Mouse (Mus musculus) embryonic facial prominence, embryonic 11.5 days (tissue): ENCODE results near the gene Pigp. TPM values are rescaled to one million over a fixed set of nuclear protein-coding genes. Genes with fewer than 3 reads are reported as not detected.

Experiments
- ATAC-seq: fragments of 200-750 bp; cut with Nextera tagmentation; replicated peaks from 2 replicates; pipeline ENCODE4 v1.8.0; 2017; ENCODE audit warnings: low read depth; ENCODE audit not compliant: insufficient number of reproducible peaks, low FRiP score, low TSS enrichment
- DNase-seq: peaks from one replicate; pipeline ENCODE4 v3.0.0-alpha.2; 2015; ENCODE audit warnings: low spot score
- H3K27ac ChIP-seq: fragments of 300-500 bp; sonication (generic); replicated peaks from 2 replicates; pipeline ENCODE4 v1.5.1; 2014; ENCODE audit warnings: mild to moderate bottlenecking, low read depth, low read length, control low read depth
- H3K27me3 ChIP-seq: fragments of 300-500 bp; sonication (generic); 2 replicates; pipeline ENCODE4 v1.6.1; 2014; ENCODE audit warnings: mild to moderate bottlenecking, low read length, moderate library complexity, mixed read lengths; ENCODE audit not compliant: control insufficient read depth, insufficient read depth
- H3K36me3 ChIP-seq: fragments of 300-500 bp; sonication (generic); replicated peaks from 2 replicates; pipeline ENCODE4 v1.6.1; 2014; ENCODE audit warnings: low read depth, mild to moderate bottlenecking, low read length, moderate library complexity, mixed read lengths; ENCODE audit not compliant: control insufficient read depth, insufficient read depth
- H3K4me1 ChIP-seq: fragments of 300-500 bp; sonication (generic); 2 replicates; pipeline ENCODE4 v1.6.1; 2014; ENCODE audit warnings: low read length, mixed read lengths; ENCODE audit not compliant: control insufficient read depth, insufficient read depth
- H3K4me2 ChIP-seq: fragments of 300-500 bp; sonication (generic); 2 replicates; pipeline ENCODE4 v1.6.1; 2014; ENCODE audit warnings: low read depth, mild to moderate bottlenecking, control low read depth, low read length, moderate library complexity
- H3K4me3 ChIP-seq: fragments of 300-500 bp; sonication (generic); 2 replicates; pipeline ENCODE4 v1.5.1; 2014; ENCODE audit warnings: low read depth, low read length, control low read depth
- H3K9ac ChIP-seq: fragments of 300-500 bp; sonication (generic); replicated peaks from 2 replicates; pipeline ENCODE4 v1.6.1; 2014; ENCODE audit warnings: mild to moderate bottlenecking, control low read depth, low read length
- H3K9me3 ChIP-seq: fragments of 300-500 bp; sonication (generic); replicated peaks from 2 replicates; pipeline ENCODE4 v1.6.1; 2016; ENCODE audit warnings: mild to moderate bottlenecking, low read length, inconsistent platforms, mixed read lengths; ENCODE audit not compliant: control insufficient read depth
- WGBS: fragments of 180-500 bp; shearing (Covaris S2); extraction: QIAGEN DNeasy Blood & Tissue Kit; methylation state at CpG from one replicate; pipeline ENCODE4 v1.1.7; 2014; 5-methylcytosine and 5-hydroxymethylcytosine counted together
- polyA plus RNA-seq: library from polyadenylated mRNA; unstranded; fragments of >200 nt; fragmentation: Nextera tagmentation; extraction: Ambion mirVana; gene quantifications from 2 replicates; pipeline ENCODE4 v1.2.1, GENCODE M21; 2014

The Pigp gene
- polyA plus RNA-seq, 1 experiment from 2014 or later, result 79.1 TPM

- H3K4me2 ChIP-seq, result peak within 1 kb of the TSS; percentile 85
- peaks cover 16% of the 10 kb centered on the region for H3K27me3 ChIP-seq
- H3K4me3 ChIP-seq, result peak within 1 kb of the TSS; percentile 49
- H3K9ac ChIP-seq, result peak within 1 kb of the TSS; percentile 60
- DNase-seq (peak; percentile 45), ATAC-seq (no peak)
- H3K36me3 ChIP-seq, result no peaks in the 10 kb centered on the region
- no peaks in the 10 kb centered on the region; the same call in 1 of the 2 replicates for H3K4me1 ChIP-seq
- H3K9me3 ChIP-seq, result no peaks in the 10 kb centered on the region
- H3K27ac ChIP-seq, result no peak within 1 kb of the TSS
- WGBS, result under 1% methylated on average over 62 of the region's 63 CpGs
These were observed 43.6 kb downstream of the Pigp start, which contains the start of gene Ripply3 for GRCm38 (mm10) chr16:94327781-94328711. Gene Ripply3, plus strand, starts transcription at chr16:94328420.

- no peaks in the 10 kb centered on the region; the same call in 1 of the 2 replicates for H3K4me1 ChIP-seq
- H3K9ac ChIP-seq, result no peak overlapping the region
- 83% methylated on average over 3 of the region's 3 CpGs for WGBS
- ATAC-seq, result no peak
- H3K27ac ChIP-seq, result no peak overlapping the region
- no peak overlapping the region for H3K4me2 ChIP-seq
- no peak overlapping the region for H3K4me3 ChIP-seq
- peaks cover 16% of the 10 kb centered on the region for H3K27me3 ChIP-seq
- no peaks in the 10 kb centered on the region for H3K36me3 ChIP-seq
- no peaks in the 10 kb centered on the region for H3K9me3 ChIP-seq
- no peak for DNase-seq
These were observed 45.6 kb downstream of the Pigp start for GRCm38 (mm10) chr16:94326008-94326407.

GRCm38 (mm10) chr16:94323681-94324080, 48.0 kb downstream of the Pigp start:
- 73% methylated on average over 5 of the region's 5 CpGs for WGBS
- ATAC-seq, result no peak

GRCm38 (mm10) chr16:94320223-94320622, 51.4 kb downstream of the Pigp start:
- Histone ChIP-seq H3K4me3 (no peak overlapping the region), H3K36me3 (no peaks in the 10 kb centered on the region), H3K9me3 (no peaks in the 10 kb centered on the region), H3K27me3 (no peaks in the 10 kb centered on the region), H3K9ac (no peak overlapping the region), H3K4me1 (no peaks in the 10 kb centered on the region), H3K27ac (no peak overlapping the region), H3K4me2 (no peak overlapping the region)
- DNase-seq (no peak), ATAC-seq (no peak)
- 80% methylated on average over 5 of the region's 5 CpGs for WGBS

More at GRCm38 (mm10) chr16:94323681-94324080, 48.0 kb downstream of the Pigp start:
- no peaks in the 10 kb centered on the region for H3K4me1 ChIP-seq
- no peak for DNase-seq
- H3K27ac ChIP-seq, result no peak overlapping the region
- no peaks in the 10 kb centered on the region for H3K9me3 ChIP-seq
- H3K27me3 ChIP-seq, result peaks cover 9% of the 10 kb centered on the region
- no peak overlapping the region for H3K4me2 ChIP-seq
- H3K4me3 ChIP-seq, result no peak overlapping the region
- no peak overlapping the region for H3K9ac ChIP-seq
- H3K36me3 ChIP-seq, result no peaks in the 10 kb centered on the region

- 83% methylated on average over 5 of the region's 5 CpGs for WGBS
- Histone ChIP-seq H3K4me3 (no peak overlapping the region), H3K36me3 (no peaks in the 10 kb centered on the region), H3K4me2 (no peak overlapping the region), H3K27me3 (no peaks in the 10 kb centered on the region), H3K4me1 (no peaks in the 10 kb centered on the region), H3K27ac (no peak overlapping the region), H3K9ac (no peak overlapping the region), H3K9me3 (no peaks in the 10 kb centered on the region)
- ATAC-seq (no peak), DNase-seq (no peak)
These were observed 53.9 kb downstream of the Pigp start for GRCm38 (mm10) chr16:94317752-94318151.

- Histone ChIP-seq H3K27me3 (no peaks in the 10 kb centered on the region), H3K4me2 (no peak overlapping the region), H3K4me3 (no peak overlapping the region), H3K4me1 (no peaks in the 10 kb centered on the region), H3K9ac (no peak overlapping the region), H3K36me3 (no peaks in the 10 kb centered on the region), H3K27ac (no peak overlapping the region), H3K9me3 (no peaks in the 10 kb centered on the region)
- ATAC-seq (no peak), DNase-seq (no peak)
- WGBS, result 63% methylated on average over 1 of the region's 1 CpGs
These were observed 56.4 kb downstream of the Pigp start for GRCm38 (mm10) chr16:94315215-94315614.

- WGBS, result 93% methylated on average over 5 of the region's 5 CpGs
- H3K36me3 ChIP-seq, result no peaks in the 10 kb centered on the region
These were observed 57.0 kb downstream of the Pigp start for GRCm38 (mm10) chr16:94314626-94315025.

More at GRCm38 (mm10) chr16:94314626-94315025, 57.0 kb downstream of the Pigp start:
- no peaks in the 10 kb centered on the region for H3K4me1 ChIP-seq
- H3K4me2 ChIP-seq, result no peak overlapping the region
- H3K27ac ChIP-seq, result no peak overlapping the region
- H3K9ac ChIP-seq, result no peak overlapping the region
- no peaks in the 10 kb centered on the region for H3K9me3 ChIP-seq
- ATAC-seq (no peak), DNase-seq (no peak)
- H3K4me3 ChIP-seq, result no peak overlapping the region
- no peaks in the 10 kb centered on the region for H3K27me3 ChIP-seq
